Mouse (Mus musculus): ENCODE data around the gene Tspan32.

GRCm38 (mm10) chr7:142985146-142985545 is 19.7 kb upstream of the Tspan32 start:
- TF ChIP-seq CTCF (IDR thresholded peaks at IDR 0.05; ENCODE audit: low read depth) = no peak
- TF ChIP-seq EP300 (IDR thresholded peaks at IDR 0.05; ENCODE audit: low read depth) = no peak

All from liver, postnatal 0 days (tissue).